Mouse (Mus musculus) forebrain, embryonic 14.5 days (tissue): ENCODE results near the gene Foxs1. TPM values are rescaled to one million over a fixed set of nuclear protein-coding genes. Genes with fewer than 3 reads are reported as not detected.

ENCODE experiments used
- ATAC-seq: fragments of 200-750 bp; cut with Nextera tagmentation; 2 replicates; pipeline ENCODE4 v1.8.0; 2017; ENCODE audit warnings: mild to moderate bottlenecking, moderate library complexity
- DNase-seq: peaks from one replicate; pipeline ENCODE4 v3.0.0-alpha.2; 2015; ENCODE audit warnings: low spot score
- H3K27ac ChIP-seq: fragments of 300-500 bp; sonication (generic); 2 replicates; pipeline ENCODE4 v1.5.1; 2014; ENCODE audit warnings: low read depth, mild to moderate bottlenecking, control low read depth, low read length, moderate library complexity
- H3K27me3 ChIP-seq: fragments of 300-500 bp; sonication (generic); replicated peaks from 2 replicates; pipeline ENCODE4 v1.6.1; 2014; ENCODE audit warnings: low read length, control low read depth, mixed read lengths; ENCODE audit not compliant: control insufficient read depth, insufficient read depth
- H3K36me3 ChIP-seq: fragments of 300-500 bp; sonication (generic); 2 replicates; pipeline ENCODE4 v1.6.1; 2014; ENCODE audit warnings: low read length, control low read depth; ENCODE audit not compliant: control insufficient read depth, insufficient read depth
- H3K4me1 ChIP-seq: fragments of 300-500 bp; sonication (generic); 2 replicates; pipeline ENCODE4 v1.6.1; 2014; ENCODE audit warnings: antibody characterized with exemption, low read length, control low read depth; ENCODE audit not compliant: control insufficient read depth, insufficient read depth
- H3K4me2 ChIP-seq: fragments of 300-500 bp; sonication (generic); 2 replicates; pipeline ENCODE4 v1.6.1; 2014; ENCODE audit warnings: mild to moderate bottlenecking, control low read depth, low read length
- H3K4me3 ChIP-seq: fragments of 300-500 bp; sonication (generic); 2 replicates; pipeline ENCODE4 v1.5.1; 2014; ENCODE audit warnings: low read depth, low read length, control low read depth
- H3K9ac ChIP-seq: fragments of 300-500 bp; sonication (generic); 2 replicates; pipeline ENCODE4 v1.6.1; 2014; ENCODE audit warnings: mild to moderate bottlenecking, low read length, control low read depth, moderate library complexity
- H3K9me3 ChIP-seq: fragments of 300-500 bp; sonication (generic); replicated peaks from 2 replicates; pipeline ENCODE4 v1.6.1; 2016; ENCODE audit warnings: low read length, control low read depth, mixed read lengths; ENCODE audit not compliant: control insufficient read depth
- WGBS: fragments of 180-500 bp; shearing (Covaris S2); extraction: QIAGEN DNeasy Blood & Tissue Kit; methylation state at CpG from one replicate; pipeline ENCODE4 v1.1.7; 2014; 5-methylcytosine and 5-hydroxymethylcytosine counted together
- polyA plus RNA-seq: library from polyadenylated mRNA; unstranded; fragments of >200 nt; fragmentation: Nextera tagmentation; extraction: Ambion mirVana; gene quantifications from 2 replicates; pipeline ENCODE4 v1.2.1, GENCODE M21; 2014

Gene Foxs1
- polyA plus RNA-seq, 1 experiment from 2014 or later, result 4.0 TPM

DNA sequence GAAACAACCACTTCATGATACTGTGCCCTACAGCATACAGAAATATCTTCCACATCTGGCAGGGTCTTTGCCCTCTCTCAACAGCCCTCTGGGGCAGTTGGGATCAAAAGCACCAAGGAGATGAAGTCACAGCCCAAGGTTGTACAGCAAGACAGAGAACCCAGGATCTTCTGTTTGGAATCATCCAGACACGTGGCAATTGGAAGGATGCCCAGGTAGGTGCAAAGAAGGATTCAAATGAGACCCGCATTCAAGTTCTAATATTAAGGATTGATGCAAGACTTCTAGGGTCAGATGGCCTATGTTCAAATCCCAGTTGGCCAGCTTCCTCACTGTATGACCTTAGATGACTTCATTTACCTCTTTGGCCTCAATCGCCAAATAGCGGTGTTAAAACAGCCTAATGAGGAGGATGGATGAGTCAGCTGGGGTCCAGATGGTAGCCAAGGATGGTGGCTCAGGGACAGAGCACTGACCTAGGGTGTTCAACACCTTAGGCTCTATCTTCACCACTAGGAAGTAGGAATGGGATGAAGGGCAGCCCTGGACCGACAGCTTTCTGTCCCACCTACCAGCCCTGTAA, 15.5 kb upstream of the Foxs1 start:
- peaks cover 18% of the 10 kb centered on the region for H3K27me3 ChIP-seq
- 86% methylated on average over 5 of the region's 5 CpGs for WGBS
- ATAC-seq (no peak), DNase-seq (no peak)
- H3K9ac ChIP-seq, result no peak overlapping the region
- H3K27ac ChIP-seq, result no peak overlapping the region
- H3K4me2 ChIP-seq, result no peak overlapping the region
- H3K4me1 ChIP-seq, result peaks cover 4% of the 10 kb centered on the region; the same call in 1 of the 2 replicates
- no peaks in the 10 kb centered on the region for H3K9me3 ChIP-seq
- H3K4me3 ChIP-seq, result no peak overlapping the region
- H3K36me3 ChIP-seq, result no peaks in the 10 kb centered on the region

DNA sequence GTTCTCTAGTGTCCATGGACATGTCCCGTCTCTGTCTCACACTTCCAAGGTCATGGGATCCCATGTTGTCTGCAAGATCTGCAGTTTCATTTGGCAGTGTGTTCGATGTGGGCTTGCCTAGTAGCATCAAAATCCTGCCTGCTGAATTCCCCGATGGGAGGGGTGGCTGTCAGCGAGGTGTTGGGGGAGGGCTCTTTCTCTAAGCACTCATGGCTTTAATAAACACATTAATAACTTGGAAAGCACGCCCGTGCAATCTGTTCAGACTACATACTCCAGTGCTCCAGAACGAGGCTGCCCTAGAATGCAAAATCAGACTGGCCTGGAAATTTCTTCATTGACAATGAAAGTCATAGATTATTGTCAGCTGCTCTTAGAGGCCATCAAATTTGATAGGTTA, 14.1 kb upstream of the Foxs1 start:
- H3K27ac ChIP-seq, result no peak overlapping the region; the same call in 1 of the 2 replicates
- DNase-seq, result peak; percentile 82
- no peaks in the 10 kb centered on the region for H3K36me3 ChIP-seq
- H3K9ac ChIP-seq, result no peak overlapping the region
- H3K27me3 ChIP-seq, result peaks cover 32% of the 10 kb centered on the region
- no peaks in the 10 kb centered on the region for H3K9me3 ChIP-seq
- no peak overlapping the region for H3K4me3 ChIP-seq
- H3K4me2 ChIP-seq, result no peak overlapping the region
- WGBS, result 59% methylated on average over 7 of the region's 7 CpGs
- H3K4me1 ChIP-seq, result peaks cover 8% of the 10 kb centered on the region; the same call in 1 of the 2 replicates
- 0 out of 2 replicates have a peak, but pooled peaks have one; percentile 22 for ATAC-seq

DNA sequence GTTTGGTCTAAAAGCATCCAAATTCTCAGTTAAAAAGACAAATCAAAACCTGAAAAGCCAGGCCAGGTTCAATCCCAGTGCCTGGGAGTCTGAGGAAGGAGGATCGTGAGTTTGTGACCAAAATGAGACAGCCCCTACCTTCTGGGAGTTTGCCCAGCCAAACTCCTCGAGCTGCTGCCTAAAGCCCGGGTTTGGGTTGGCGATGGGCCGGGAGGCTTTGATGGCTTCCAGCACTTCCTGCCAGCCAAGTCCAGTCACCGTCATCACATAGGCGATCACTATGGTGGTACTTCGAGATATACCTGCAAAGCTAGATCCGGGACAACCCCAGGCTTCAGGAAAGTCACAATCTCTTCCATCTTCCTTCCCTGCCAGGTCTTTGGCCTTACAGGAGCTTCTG, 11.0 kb upstream of the Foxs1 start:
- H3K27ac ChIP-seq, result no peak overlapping the region
- H3K4me3 ChIP-seq, result no peak overlapping the region
- 0 out of 2 replicates have a peak, but pooled peaks cover 3% of the 10 kb centered on the region for H3K4me1 ChIP-seq
- no peak for DNase-seq
- H3K9ac ChIP-seq, result no peak overlapping the region
- H3K27me3 ChIP-seq, result peaks cover 39% of the 10 kb centered on the region
- no peaks in the 10 kb centered on the region for H3K9me3 ChIP-seq
- H3K36me3 ChIP-seq, result no peaks in the 10 kb centered on the region
- no peak for ATAC-seq
- 60% methylated on average over 9 of the region's 9 CpGs for WGBS
- no peak overlapping the region for H3K4me2 ChIP-seq

DNA sequence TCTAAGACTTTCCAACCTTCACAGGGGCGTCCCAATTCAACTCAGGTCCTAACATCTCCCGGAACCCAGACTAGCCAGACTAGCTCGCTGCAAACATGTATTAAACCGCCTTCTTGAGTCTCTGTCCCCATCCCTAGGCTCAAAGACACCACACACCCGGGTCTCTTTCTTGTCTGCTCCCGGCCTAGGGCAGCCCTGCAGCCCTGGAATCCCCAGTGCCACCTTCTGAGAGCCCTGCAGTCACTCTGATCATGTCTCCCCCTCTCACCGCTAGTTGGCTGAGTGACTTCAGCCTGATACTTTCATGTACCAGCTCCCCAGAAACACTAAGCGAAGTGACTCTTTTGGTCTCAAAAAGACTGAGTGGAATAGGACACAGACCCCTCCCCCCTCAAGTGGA, 10.6 kb upstream of the Foxs1 start:
- WGBS, result 3% methylated on average over 8 of the region's 8 CpGs
- DNase-seq (no peak), ATAC-seq (no peak)
- Histone ChIP-seq H3K9me3 (no peaks in the 10 kb centered on the region), H3K4me2 (peak overlapping the region; percentile 75), H3K4me3 (peak overlapping the region; percentile 37), H3K36me3 (no peaks in the 10 kb centered on the region), H3K27me3 (peaks cover 39% of the 10 kb centered on the region), H3K4me1 (0 out of 2 replicates have a peak, but pooled peaks cover 3% of the 10 kb centered on the region), H3K9ac (peak overlapping the region; percentile 51; the same call in 1 of the 2 replicates), H3K27ac (no peak overlapping the region)

- Histone ChIP-seq H3K4me3 (peak overlapping the region; percentile 37), H3K36me3 (no peaks in the 10 kb centered on the region), H3K27ac (no peak overlapping the region), H3K9ac (peak overlapping the region; percentile 51), H3K4me1 (0 out of 2 replicates have a peak, but pooled peaks cover 3% of the 10 kb centered on the region), H3K27me3 (peaks cover 39% of the 10 kb centered on the region), H3K9me3 (no peaks in the 10 kb centered on the region), H3K4me2 (peak overlapping the region; percentile 75)
- WGBS, result under 1% methylated on average over 53 of the region's 65 CpGs
- ATAC-seq, result peak; percentile 27; the same call in 1 of the 2 replicates
- no peak for DNase-seq
Measured at GRCm38 (mm10) chr2:152942898-152943515, 10.0 kb upstream of the Foxs1 start.

GRCm38 (mm10) chr2:152941776-152942175, 8.8 kb upstream of the Foxs1 start:
- H3K9me3 ChIP-seq, result no peaks in the 10 kb centered on the region
- no peak overlapping the region for H3K9ac ChIP-seq
- H3K4me1 ChIP-seq, result 0 out of 2 replicates have a peak, but pooled peaks cover 3% of the 10 kb centered on the region
- 40% methylated on average over 7 of the region's 7 CpGs for WGBS
- no peak overlapping the region for H3K4me3 ChIP-seq
- H3K4me2 ChIP-seq, result no peak overlapping the region
- no peaks in the 10 kb centered on the region for H3K36me3 ChIP-seq
- H3K27me3 ChIP-seq, result peaks cover 39% of the 10 kb centered on the region
- ATAC-seq (no peak), DNase-seq (no peak)
- H3K27ac ChIP-seq, result no peak overlapping the region

DNA sequence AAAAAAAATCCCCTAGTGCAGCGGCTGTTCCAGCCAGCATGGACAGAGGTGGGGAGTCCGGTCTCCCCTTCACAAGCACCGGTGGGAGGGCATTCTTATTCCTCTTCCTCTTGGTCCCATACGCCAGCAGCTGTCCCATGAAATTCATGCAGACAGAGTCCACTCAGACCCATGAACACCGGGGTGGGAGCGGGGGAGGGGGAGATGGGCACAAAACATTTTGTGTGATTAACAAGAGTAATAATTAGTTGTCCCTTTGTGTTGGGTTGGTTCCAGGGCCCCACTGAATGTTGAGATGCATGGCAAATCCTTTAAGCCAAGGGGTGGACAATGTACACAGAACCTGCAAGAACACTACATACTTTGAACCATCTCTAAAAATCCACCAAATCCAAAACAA, 8.1 kb upstream of the Foxs1 start:
- Histone ChIP-seq H3K36me3 (no peaks in the 10 kb centered on the region), H3K4me1 (0 out of 2 replicates have a peak, but pooled peaks cover 3% of the 10 kb centered on the region), H3K27me3 (peaks cover 38% of the 10 kb centered on the region), H3K4me2 (no peak overlapping the region), H3K9me3 (no peaks in the 10 kb centered on the region), H3K27ac (no peak overlapping the region), H3K9ac (no peak overlapping the region), H3K4me3 (no peak overlapping the region)
- 75% methylated on average over 6 of the region's 6 CpGs for WGBS
- ATAC-seq (no peak), DNase-seq (no peak)

DNA sequence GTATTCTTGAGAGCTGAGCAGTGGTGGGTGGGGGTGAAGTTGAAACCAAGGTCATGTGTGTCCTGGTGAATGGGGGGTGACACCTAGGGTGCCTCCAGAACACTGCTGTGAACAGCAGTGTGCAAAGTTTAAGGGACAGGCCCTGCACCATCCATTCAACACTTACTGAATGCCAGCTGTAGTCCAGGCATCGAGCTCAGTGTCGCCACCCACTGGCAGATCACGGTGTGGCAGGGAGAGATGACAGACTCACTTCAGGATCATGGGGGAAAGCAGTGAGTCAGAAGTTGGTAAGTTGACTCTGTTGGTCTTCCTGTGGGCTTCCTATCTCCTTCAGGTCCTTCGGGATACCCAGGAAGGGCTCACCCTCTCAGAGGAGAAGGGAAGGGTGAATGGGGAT, 6.8 kb upstream of the Foxs1 start:
- peaks cover 35% of the 10 kb centered on the region for H3K27me3 ChIP-seq
- no peak for DNase-seq
- no peak overlapping the region for H3K9ac ChIP-seq
- no peak overlapping the region for H3K4me2 ChIP-seq
- H3K4me1 ChIP-seq, result 0 out of 2 replicates have a peak, but pooled peaks cover 3% of the 10 kb centered on the region
- ATAC-seq, result no peak
- no peak overlapping the region for H3K27ac ChIP-seq
- no peaks in the 10 kb centered on the region for H3K36me3 ChIP-seq
- no peak overlapping the region for H3K4me3 ChIP-seq
- no peaks in the 10 kb centered on the region for H3K9me3 ChIP-seq
- WGBS, result 14% methylated on average over 4 of the region's 4 CpGs

DNA sequence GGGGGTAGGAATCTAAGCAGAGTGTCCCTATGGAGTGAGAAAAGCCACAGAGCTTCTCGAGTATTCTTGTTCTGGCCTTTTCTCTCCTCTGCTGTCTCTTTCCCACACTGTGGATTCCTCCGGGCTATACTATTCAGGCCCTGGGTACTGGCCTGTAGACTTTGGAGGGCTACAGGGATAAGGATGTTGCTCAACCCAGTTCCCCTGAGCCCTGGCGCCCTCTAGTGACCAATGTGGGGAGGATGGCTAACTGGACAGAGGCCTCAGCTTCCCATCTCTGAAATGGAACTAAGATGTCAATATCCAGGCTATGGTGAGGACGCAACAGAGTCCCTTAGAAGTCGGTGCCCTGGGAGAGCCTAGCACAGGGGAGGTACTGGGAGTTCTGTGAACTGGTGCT, 606 bp upstream of the Foxs1 start:
- H3K4me2 ChIP-seq, result no peak overlapping the region
- no peaks in the 10 kb centered on the region for H3K9me3 ChIP-seq
- DNase-seq (no peak), ATAC-seq (no peak)
- no peaks in the 10 kb centered on the region for H3K27me3 ChIP-seq
- H3K4me3 ChIP-seq, result no peak overlapping the region
- H3K9ac ChIP-seq, result no peak overlapping the region
- 29% methylated on average over 5 of the region's 5 CpGs for whole genome bisulfite sequencing
- H3K36me3 ChIP-seq, result no peaks in the 10 kb centered on the region
- no peak overlapping the region for H3K27ac ChIP-seq
- H3K4me1 ChIP-seq, result no peaks in the 10 kb centered on the region
